Mouse (Mus musculus) NIH3T3 (cell line): ENCODE data around the gene Hist1h3e.
"Not testable (repeated sequence)": the region's sequence is repeated elsewhere in the genome, so short reads cannot be mapped to it uniquely, and the experiment has no call there.

Experiments used
- DNase-seq: peaks from one replicate; pipeline ENCODE4 v3.0.0-alpha.2; 2012; ENCODE audit warnings: low read depth

Hist1h3e gene

GRCm38 (mm10) chr13:23561531-23561882 is 662 bp downstream of the Hist1h3e start:
- not testable (repeated sequence) for DNase-seq

DNA sequence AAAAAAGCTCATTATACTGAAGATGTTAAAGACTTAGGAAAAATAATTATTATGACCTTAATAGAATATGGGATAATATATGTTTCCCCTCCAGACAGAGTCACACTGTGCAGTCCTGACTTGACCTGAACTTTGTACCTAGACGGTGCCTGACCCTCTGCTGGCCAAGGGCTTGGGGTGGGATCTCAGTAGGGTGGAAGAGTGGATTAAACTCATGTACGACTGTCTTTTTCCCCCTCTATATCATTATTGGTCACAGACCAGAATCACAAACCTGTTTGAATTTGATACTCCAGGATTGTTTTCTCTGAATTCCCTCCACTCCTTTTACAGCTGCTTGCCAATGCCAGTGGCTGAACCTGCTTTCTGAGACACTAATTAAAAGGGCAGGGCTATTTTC is 1.5 kb downstream of the Hist1h3e start:
- not testable (repeated sequence) for DNase-seq

GRCm38 (mm10) chr13:23556906-23557305 is 5.3 kb downstream of the Hist1h3e start:
- no peak for DNase-seq

DNA sequence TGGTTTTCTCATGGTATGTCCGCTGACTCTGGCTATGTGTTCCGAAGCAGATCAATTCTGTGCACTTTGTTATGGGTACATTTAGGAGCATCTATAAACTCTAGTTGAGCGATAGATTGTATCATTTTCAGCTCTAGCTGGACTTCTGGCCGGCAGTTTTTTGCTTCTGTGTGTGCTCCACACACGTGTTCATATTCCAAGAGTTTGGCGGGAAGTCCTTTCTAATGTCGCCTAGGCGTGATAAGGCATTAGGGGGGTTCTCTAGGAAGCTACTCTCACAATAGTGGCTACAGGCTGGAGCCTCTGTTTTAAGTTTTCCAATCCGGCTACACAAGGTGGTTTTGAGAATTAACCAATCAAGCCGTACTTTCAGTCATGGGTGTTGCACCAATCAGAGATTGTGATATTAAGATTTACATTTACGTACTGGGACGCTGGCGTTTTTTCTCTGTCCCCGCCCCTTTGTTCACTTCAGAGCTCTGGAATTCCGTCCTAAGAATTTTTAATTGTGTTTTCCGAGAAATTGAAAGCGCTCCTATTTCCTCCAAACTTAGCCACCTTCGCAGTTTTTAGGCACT is 6.2 kb downstream of the Hist1h3e start:
- DNase-seq, result peak; percentile 90

DNA sequence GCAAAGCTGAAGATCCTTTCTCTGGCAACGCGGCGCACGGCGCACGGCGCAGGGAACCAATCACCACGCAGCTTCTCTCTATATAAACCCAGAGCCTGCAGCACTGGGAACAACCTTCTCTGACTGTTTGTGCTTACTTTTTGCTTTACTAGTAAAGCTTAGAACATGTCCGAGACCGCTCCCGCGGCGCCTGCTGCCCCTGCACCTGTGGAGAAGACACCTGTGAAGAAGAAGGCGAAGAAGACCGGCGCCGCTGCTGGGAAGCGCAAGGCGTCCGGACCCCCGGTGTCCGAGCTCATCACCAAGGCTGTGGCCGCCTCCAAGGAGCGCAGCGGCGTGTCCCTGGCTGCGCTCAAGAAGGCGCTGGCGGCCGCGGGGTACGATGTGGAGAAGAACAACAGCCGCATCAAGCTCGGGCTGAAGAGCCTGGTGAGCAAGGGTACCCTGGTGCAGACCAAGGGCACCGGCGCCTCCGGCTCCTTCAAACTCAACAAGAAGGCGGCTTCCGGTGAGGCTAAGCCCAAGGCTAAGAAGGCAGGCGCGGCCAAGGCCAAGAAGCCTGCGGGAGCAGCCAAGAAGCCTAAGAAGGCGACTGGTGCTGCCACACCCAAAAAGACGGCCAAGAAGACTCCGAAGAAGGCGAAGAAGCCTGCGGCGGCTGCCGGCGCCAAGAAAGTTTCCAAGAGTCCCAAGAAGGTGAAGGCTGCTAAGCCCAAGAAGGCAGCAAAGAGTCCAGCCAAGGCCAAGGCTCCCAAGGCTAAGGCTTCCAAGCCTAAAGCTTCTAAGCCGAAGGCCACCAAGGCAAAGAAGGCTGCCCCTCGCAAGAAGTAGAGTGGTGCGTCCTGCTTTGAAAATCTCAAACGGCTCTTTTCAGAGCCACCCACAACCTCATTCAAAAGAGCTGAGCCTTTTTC is 7.0 kb downstream of the Hist1h3e start:
- DNase-seq, result peak; percentile 88

DNA sequence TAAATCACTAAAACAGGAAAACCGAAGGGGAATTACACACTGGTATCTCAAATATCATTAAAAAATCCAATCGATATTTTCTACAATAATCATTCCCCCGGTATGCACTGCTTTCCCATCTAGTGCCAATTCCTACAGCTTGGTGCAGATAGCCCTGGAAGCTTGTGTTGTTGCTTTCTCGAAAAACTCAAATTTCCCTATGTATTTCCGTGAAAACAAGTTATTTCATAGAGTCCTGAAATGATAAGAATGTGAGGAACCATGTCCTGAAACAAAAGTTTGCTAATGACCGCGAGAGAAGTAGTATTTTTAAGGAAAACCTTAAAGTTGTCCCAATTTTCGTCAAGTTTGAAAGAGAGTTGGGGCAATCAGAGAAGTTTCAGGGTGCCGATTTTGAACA is 7.8 kb downstream of the Hist1h3e start:
- peak; percentile 29 for DNase-seq

DNA sequence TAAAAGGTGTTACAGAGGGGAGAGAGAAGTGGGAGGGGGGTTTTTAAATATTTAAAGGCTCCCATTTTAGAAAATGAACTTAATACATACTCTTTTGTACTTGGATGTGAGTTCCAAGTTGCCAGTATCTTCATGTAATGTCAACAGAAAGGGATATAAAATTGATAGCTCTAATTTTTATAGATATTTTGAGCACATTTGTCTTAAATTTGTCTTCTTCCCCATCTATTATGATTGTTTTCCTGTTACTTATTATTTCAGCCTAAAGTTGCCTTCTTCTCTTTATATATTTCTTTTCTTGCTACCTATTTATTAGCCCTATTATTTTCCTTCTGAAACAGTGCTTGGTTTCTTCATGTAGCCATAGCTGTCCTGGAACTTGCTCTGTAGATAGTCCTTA is 9.2 kb downstream of the Hist1h3e start, which contains the start of gene Hist1h1d:
Gene Hist1h1d (plus strand): TSS at position 301 of the 400 bp plus-strand sequence.
- no peak for DNase-seq

- DNase-seq, result no peak
These were observed 9.9 kb downstream of the Hist1h3e start for GRCm38 (mm10) chr13:23551931-23552914.

GRCm38 (mm10) chr13:23551146-23551834 is 10.9 kb downstream of the Hist1h3e start, which contains the start of gene Hist1h4f:
Gene Hist1h4f (minus strand): TSS chr13:23551648.
- peak; percentile 92 for DNase-seq

DNA sequence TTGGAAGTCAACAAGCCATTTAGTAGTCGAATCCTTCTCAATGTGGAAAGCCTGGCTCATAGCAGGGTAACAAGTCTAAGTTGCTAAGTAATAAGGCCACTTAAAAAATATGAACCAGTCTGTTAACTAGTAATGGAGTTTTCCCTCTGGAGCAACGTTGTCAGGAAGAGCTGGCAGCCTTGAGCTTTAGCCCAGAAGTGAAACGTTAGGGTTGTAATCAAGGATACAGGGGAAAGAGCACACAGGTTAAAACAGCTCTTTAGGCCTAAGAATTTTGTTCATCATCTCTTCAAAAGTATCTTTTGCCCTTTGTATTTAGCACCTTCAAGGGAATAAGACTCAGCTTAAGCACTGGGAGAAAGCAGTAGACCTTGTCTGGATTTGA is 11.4 kb downstream of the Hist1h3e start:
- no peak for DNase-seq

- no peak for DNase-seq
These were observed 15.5 kb downstream of the Hist1h3e start for GRCm38 (mm10) chr13:23546694-23547093.

DNA sequence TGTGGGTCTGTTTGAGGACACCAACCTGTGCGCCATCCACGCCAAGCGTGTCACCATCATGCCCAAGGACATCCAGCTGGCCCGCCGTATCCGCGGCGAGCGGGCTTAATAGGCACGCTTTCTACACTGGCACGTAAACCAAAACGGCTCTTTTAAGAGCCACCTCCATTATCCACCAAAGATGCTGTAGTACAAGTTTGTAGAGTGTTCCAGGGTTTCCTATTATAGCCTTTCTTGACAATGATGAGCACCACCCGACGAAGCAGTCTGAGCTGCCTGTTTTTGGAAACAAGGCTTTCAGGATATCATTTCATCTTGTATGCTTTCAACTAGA is 17.4 kb downstream of the Hist1h3e start:
- not testable (repeated sequence) for DNase-seq

DNA sequence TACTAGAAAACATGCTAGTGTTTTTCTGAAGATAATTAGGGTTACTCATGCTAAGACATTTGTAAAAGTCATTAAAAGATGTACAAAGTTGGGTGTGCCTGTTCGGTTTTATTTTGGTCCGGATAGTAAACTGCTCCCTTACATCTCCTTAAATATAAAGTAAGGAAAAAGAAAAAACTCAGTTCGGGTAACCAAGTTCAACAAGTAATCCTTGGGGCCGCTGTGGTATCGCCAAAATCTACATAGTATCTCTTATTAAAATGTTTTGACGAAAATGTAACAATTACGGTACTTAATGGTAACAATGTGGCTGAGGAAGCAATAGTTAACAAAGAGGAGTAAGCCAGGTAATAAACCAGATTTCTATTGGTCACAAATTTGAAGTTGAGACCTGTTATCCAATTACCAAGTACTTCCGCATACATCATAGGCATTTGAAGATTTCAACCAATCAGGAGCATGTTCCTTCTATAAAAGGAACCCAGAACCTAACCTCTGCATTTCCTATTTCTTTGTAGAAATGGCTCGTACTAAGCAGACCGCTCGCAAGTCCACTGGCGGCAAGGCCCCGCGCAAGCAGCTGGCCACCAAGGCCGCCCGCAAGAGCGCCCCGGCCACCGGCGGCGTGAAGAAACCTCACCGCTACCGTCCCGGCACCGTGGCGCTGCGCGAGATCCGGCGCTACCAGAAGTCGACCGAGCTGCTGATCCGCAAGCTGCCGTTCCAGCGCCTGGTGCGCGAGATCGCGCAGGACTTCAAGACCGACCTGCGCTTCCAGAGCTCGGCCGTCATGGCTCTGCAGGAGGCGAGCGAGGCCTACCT is 18.0 kb downstream of the Hist1h3e start, which contains the start of gene Hist1h3f:
Gene Hist1h3f (plus strand): TSS at position 88 of the 822 bp plus-strand sequence.
- peak; percentile 89 for DNase-seq

DNA sequence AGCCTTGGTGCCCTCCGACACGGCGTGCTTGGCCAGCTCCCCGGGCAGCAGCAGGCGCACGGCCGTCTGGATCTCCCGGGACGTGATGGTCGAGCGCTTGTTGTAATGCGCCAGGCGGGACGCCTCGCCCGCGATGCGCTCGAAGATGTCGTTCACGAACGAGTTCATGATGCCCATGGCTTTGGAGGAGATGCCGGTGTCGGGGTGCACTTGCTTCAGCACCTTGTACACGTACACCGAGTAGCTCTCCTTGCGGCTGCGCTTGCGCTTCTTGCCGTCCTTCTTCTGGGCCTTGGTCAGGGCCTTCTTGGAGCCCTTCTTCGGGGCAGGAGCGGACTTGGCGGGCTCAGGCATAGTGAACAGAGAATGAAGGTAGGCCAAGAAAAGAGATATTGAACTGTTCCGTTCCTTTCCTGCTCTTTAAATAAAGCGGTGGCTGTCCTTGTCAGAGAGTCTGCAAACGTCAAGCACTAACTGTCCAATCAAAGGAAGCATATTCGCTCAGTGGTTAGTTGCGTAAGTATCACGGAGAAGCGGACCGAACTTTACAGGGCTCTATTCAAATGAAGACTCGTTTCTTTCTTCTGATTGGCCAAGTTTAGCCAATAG is 19.1 kb downstream of the Hist1h3e start, which contains the start of gene Hist1h2bh:
Gene Hist1h2bh (minus strand): TSS at position 394 of the 609 bp plus-strand sequence.
- peak; percentile 88 for DNase-seq

DNA sequence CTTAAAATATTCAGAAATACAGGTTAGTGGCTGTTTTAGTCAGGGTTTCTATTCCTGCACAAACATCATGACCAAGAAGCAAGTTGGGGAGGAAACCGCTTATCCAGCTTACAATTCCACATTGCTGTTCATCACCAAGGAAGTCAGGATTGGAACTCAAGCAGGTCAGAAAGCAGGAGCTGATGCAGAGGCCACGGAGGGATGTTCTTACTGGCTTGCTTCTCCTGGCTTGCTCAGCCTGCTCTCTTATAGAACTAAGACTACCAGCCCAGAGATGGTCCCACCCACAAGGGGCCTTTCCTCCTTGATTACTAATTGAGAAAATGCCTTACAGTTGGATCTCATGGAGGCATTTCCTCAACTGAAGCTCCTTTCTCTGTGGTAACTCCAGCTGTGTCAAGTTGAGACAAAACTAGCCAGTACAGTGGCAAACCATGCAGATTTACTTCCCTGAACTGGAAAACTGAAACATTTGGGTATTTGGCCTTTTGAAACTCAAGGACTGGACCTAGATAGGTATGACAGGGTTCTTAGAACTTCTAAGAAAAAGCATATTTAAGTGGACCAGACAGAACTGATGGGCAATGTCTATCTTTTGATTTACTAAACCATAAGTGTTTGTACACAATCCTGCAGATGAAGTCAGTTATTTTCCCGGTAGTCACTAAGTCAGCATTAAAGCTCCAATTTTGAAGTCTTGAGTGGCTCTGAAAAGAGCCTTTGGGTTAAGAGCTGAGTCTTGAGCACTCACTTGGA is 19.8 kb downstream of the Hist1h3e start:
- DNase-seq, result not testable (repeated sequence)

- no peak for DNase-seq
These were observed 20.7 kb downstream of the Hist1h3e start for GRCm38 (mm10) chr13:23541497-23541896.

- DNase-seq, result not testable (repeated sequence)
These were observed 22.3 kb downstream of the Hist1h3e start for GRCm38 (mm10) chr13:23539821-23540220.

DNA sequence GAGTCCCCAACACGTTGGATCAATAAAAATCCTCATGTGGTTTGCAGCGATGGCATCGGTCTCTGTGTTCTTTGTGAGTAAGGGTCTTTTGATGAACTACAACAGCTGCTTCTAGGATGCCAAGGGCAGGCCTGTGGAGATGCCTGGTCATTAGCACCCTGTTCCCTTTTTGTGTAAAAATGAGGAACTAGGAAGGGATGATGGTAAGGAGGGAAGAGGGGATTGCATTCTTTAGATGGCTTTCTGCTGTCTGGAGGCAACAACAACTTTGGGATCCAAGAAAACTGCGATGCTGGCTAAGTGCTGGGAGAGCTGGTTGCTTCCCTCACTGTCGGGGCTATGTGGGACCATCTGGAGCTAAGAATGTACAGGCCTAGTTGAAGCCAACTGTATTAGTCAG is 23.9 kb downstream of the Hist1h3e start:
- DNase-seq, result no peak

DNA sequence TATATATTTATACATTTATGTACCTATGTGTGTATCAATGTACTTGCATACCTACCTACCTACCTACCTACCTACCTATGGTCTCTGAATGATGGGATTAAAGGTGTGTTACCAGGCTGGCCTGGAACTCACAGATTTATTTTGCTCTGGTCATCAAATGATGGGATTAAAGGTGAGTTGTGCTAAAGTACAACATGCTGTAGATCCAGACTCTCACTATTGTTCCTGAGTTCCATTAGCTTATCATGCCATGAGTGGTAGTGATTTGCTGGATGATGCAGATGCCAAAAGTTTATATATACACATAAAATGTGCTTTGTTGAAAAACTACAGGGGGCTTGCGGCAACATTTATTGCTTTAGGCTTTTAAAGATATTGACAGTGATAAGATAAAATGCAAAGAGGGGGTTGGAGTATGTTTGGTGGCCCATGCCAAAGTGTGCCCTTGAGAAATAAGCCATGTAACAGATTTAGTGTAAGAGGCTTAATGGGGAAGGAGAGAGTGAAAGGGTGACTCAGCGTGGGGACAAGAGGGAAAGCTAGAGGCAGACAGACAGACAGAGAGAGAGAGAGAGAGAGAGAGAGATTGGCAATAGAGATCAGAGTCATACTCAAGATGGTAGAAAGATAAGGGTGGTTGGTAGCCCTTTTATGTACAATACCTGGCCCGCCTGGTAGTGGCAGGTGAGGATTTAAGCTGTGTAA is 25.0 kb downstream of the Hist1h3e start:
- no peak for DNase-seq
